Mouse (Mus musculus): Measurements from ENCODE around the gene Gcn1l1. TPM values are rescaled to one million over a fixed set of nuclear protein-coding genes. Genes with fewer than 3 reads are reported as not detected.

The Gcn1l1 gene
- polyA plus RNA-seq, 1 experiment from 2014 or later = 20.9 TPM

DNA sequence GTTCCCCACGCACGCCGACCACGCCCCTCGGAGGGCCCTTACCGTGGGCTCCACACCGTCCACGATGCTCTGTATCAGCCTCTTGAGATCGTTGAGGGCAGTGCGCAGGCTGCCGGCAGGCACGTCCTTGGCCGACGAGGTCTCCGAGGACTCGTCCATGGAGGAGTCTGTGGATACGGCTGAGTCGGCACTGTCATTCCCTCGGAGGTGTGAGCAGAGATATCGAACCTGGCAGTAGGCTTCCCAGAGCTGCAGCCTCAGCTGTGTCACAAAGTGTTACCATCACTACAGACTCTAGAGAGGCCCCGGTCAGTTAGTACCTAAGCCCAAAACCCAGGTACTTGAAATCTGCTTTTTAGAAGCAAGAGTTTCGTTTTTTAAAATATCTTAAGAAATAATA lies 97.6 kb downstream of the Gcn1l1 start:
- no peak overlapping the region for H3K4me3 ChIP-seq (ENCODE audit: low read length)
- no peaks in the 10 kb centered on the region for H3K27me3 ChIP-seq (ENCODE audit: control insufficient read depth, insufficient read depth, low read length)
- no peaks in the 10 kb centered on the region for H3K4me1 ChIP-seq (ENCODE audit: control insufficient read depth, insufficient read depth, low read length)
- no peak overlapping the region for H3K27ac ChIP-seq (ENCODE audit: low read length)
- H3K4me2 ChIP-seq (ENCODE audit: low read depth, low read length) = peak overlapping the region; percentile 37; the same call in 1 of the 2 replicates
- H3K9me3 ChIP-seq (replicated peaks; ENCODE audit: control insufficient read depth, low read length) = no peaks in the 10 kb centered on the region
- WGBS = 28% methylated on average over 22 of the region's 22 CpGs
- H3K9ac ChIP-seq (ENCODE audit: low read length) = no peak overlapping the region
- peak; percentile 52 for ATAC-seq (replicated peaks; ENCODE audit: extremely low read depth, insufficient read depth, low FRiP score)
- H3K36me3 ChIP-seq (ENCODE audit: control insufficient read depth, insufficient read depth) = no peaks in the 10 kb centered on the region

DNA sequence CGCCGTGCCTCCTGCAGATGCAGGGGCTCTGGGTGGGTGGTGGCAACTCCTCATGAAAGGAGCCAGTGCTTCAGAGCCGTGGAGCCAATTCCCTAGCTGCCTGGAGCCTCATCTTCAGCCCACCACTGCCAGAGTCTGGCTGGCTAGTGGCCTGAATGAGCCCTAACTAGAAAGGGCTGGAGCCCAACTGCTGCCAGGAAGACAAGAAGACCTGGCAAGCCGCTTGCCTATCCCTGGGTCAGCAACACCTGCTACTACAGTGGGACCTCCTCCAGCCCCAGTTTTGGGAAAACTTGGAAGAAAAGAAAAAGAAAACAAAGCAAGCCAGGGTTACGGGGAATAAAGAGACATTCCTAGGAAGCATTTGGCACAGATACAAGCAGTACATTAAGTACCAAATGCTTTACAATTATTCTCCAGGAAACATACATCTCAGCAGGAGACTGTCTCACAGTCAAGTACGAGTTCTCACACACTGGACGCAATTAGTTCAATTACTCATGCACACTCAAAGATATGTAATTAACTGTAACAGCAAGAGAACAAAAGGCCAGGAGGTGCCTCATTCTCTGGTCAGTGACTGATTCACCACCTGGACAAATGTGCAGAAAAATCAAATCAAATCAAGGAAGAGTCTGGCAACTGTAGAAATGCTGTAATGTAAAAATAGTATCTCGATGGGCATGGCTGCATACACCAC lies 101.5 kb downstream of the Gcn1l1 start:
- Histone ChIP-seq H3K9ac (ENCODE audit: low read length) (no peak overlapping the region), H3K9me3 (replicated peaks; ENCODE audit: control insufficient read depth, low read length) (no peaks in the 10 kb centered on the region), H3K4me2 (ENCODE audit: low read depth, low read length) (no peak overlapping the region), H3K27ac (ENCODE audit: low read length) (no peak overlapping the region), H3K36me3 (ENCODE audit: control insufficient read depth, insufficient read depth) (no peaks in the 10 kb centered on the region), H3K27me3 (ENCODE audit: control insufficient read depth, insufficient read depth, low read length) (no peaks in the 10 kb centered on the region), H3K4me3 (ENCODE audit: low read length) (no peak overlapping the region), H3K4me1 (ENCODE audit: control insufficient read depth, insufficient read depth, low read length) (no peaks in the 10 kb centered on the region)
- ATAC-seq (replicated peaks; ENCODE audit: extremely low read depth, insufficient read depth, low FRiP score) = no peak
- 70% methylated on average over 8 of the region's 8 CpGs for WGBS

GRCm38 (mm10) chr5:115667210-115667609 lies 102.2 kb downstream of the Gcn1l1 start:
- H3K27ac ChIP-seq (ENCODE audit: low read length) = no peak overlapping the region
- H3K36me3 ChIP-seq (ENCODE audit: control insufficient read depth, insufficient read depth) = no peaks in the 10 kb centered on the region
- ATAC-seq (replicated peaks; ENCODE audit: extremely low read depth, insufficient read depth, low FRiP score) = no peak
- H3K27me3 ChIP-seq (ENCODE audit: control insufficient read depth, insufficient read depth, low read length) = no peaks in the 10 kb centered on the region
- no peak overlapping the region for H3K9ac ChIP-seq (ENCODE audit: low read length)
- H3K4me3 ChIP-seq (ENCODE audit: low read length) = no peak overlapping the region
- H3K9me3 ChIP-seq (replicated peaks; ENCODE audit: control insufficient read depth, low read length) = no peaks in the 10 kb centered on the region
- no peaks in the 10 kb centered on the region for H3K4me1 ChIP-seq (ENCODE audit: control insufficient read depth, insufficient read depth, low read length)
- 78% methylated on average over 8 of the region's 8 CpGs for WGBS
- no peak overlapping the region for H3K4me2 ChIP-seq (ENCODE audit: low read depth, low read length)

GRCm38 (mm10) chr5:115667894-115668293 lies 102.8 kb downstream of the Gcn1l1 start:
- Histone ChIP-seq H3K27ac (ENCODE audit: low read length) (no peak overlapping the region), H3K9ac (ENCODE audit: low read length) (no peak overlapping the region), H3K4me1 (ENCODE audit: control insufficient read depth, insufficient read depth, low read length) (no peaks in the 10 kb centered on the region), H3K36me3 (ENCODE audit: control insufficient read depth, insufficient read depth) (no peaks in the 10 kb centered on the region), H3K27me3 (ENCODE audit: control insufficient read depth, insufficient read depth, low read length) (no peaks in the 10 kb centered on the region), H3K4me2 (ENCODE audit: low read depth, low read length) (no peak overlapping the region), H3K4me3 (ENCODE audit: low read length) (no peak overlapping the region), H3K9me3 (replicated peaks; ENCODE audit: control insufficient read depth, low read length) (no peaks in the 10 kb centered on the region)
- no peak for ATAC-seq (replicated peaks; ENCODE audit: extremely low read depth, insufficient read depth, low FRiP score)
- WGBS = 19% methylated on average over 7 of the region's 7 CpGs

GRCm38 (mm10) chr5:115668986-115669385 lies 103.9 kb downstream of the Gcn1l1 start:
- Histone ChIP-seq H3K4me3 (ENCODE audit: low read length) (no peak overlapping the region), H3K27ac (ENCODE audit: low read length) (no peak overlapping the region), H3K9ac (ENCODE audit: low read length) (no peak overlapping the region), H3K36me3 (ENCODE audit: control insufficient read depth, insufficient read depth) (no peaks in the 10 kb centered on the region), H3K4me1 (ENCODE audit: control insufficient read depth, insufficient read depth, low read length) (no peaks in the 10 kb centered on the region), H3K4me2 (ENCODE audit: low read depth, low read length) (no peak overlapping the region), H3K27me3 (ENCODE audit: control insufficient read depth, insufficient read depth, low read length) (no peaks in the 10 kb centered on the region), H3K9me3 (replicated peaks; ENCODE audit: control insufficient read depth, low read length) (no peaks in the 10 kb centered on the region)
- WGBS = 83% methylated on average over 12 of the region's 12 CpGs
- ATAC-seq (replicated peaks; ENCODE audit: extremely low read depth, insufficient read depth, low FRiP score) = no peak

- no peaks in the 10 kb centered on the region for H3K36me3 ChIP-seq (ENCODE audit: control insufficient read depth, insufficient read depth)
- H3K27ac ChIP-seq (ENCODE audit: low read length) = no peak overlapping the region
- ATAC-seq (replicated peaks; ENCODE audit: extremely low read depth, insufficient read depth, low FRiP score) = no peak
- H3K4me2 ChIP-seq (ENCODE audit: low read depth, low read length) = no peak overlapping the region
- no peak overlapping the region for H3K4me3 ChIP-seq (ENCODE audit: low read length)
- no peaks in the 10 kb centered on the region for H3K27me3 ChIP-seq (ENCODE audit: control insufficient read depth, insufficient read depth, low read length)
- no peaks in the 10 kb centered on the region for H3K9me3 ChIP-seq (replicated peaks; ENCODE audit: control insufficient read depth, low read length)
- no peak overlapping the region for H3K9ac ChIP-seq (ENCODE audit: low read length)
- WGBS = 79% methylated on average over 11 of the region's 11 CpGs
- H3K4me1 ChIP-seq (ENCODE audit: control insufficient read depth, insufficient read depth, low read length) = no peaks in the 10 kb centered on the region
Observed at GRCm38 (mm10) chr5:115669974-115670373, 104.9 kb downstream of the Gcn1l1 start.

GRCm38 (mm10) chr5:115670406-115670805 lies 105.4 kb downstream of the Gcn1l1 start:
- no peaks in the 10 kb centered on the region for H3K9me3 ChIP-seq (replicated peaks; ENCODE audit: control insufficient read depth, low read length)
- 34% methylated on average over 2 of the region's 2 CpGs for WGBS
- H3K4me2 ChIP-seq (ENCODE audit: low read depth, low read length) = no peak overlapping the region
- H3K4me3 ChIP-seq (ENCODE audit: low read length) = no peak overlapping the region
- no peaks in the 10 kb centered on the region for H3K36me3 ChIP-seq (ENCODE audit: control insufficient read depth, insufficient read depth)
- no peak for ATAC-seq (replicated peaks; ENCODE audit: extremely low read depth, insufficient read depth, low FRiP score)
- H3K27me3 ChIP-seq (ENCODE audit: control insufficient read depth, insufficient read depth, low read length) = no peaks in the 10 kb centered on the region
- H3K4me1 ChIP-seq (ENCODE audit: control insufficient read depth, insufficient read depth, low read length) = no peaks in the 10 kb centered on the region
- H3K9ac ChIP-seq (ENCODE audit: low read length) = no peak overlapping the region
- H3K27ac ChIP-seq (ENCODE audit: low read length) = no peak overlapping the region

DNA sequence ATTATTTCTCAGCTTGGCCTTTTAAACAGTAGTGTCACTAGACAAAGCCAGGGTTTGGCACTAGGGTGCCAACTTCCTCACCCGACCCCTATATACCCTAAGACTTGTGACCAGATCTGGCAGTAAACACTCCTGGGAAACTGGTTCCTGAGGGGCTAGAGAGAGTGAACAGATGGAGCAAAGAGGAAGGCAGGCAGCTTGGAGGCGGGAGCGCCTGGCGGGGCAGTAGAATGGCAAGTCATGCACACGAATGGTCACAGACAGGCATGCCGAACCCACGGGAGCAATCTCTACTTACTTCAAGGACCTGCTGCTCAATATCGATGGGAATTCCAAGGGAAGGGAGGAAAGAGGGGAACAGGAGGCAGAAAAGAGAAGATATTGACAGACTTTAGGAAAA lies 106.8 kb downstream of the Gcn1l1 start:
- no peak for ATAC-seq (replicated peaks; ENCODE audit: extremely low read depth, insufficient read depth, low FRiP score)
- Histone ChIP-seq H3K27ac (ENCODE audit: low read length) (no peak overlapping the region), H3K27me3 (ENCODE audit: control insufficient read depth, insufficient read depth, low read length) (no peaks in the 10 kb centered on the region), H3K4me1 (ENCODE audit: control insufficient read depth, insufficient read depth, low read length) (no peaks in the 10 kb centered on the region), H3K9me3 (replicated peaks; ENCODE audit: control insufficient read depth, low read length) (no peaks in the 10 kb centered on the region), H3K4me2 (ENCODE audit: low read depth, low read length) (no peak overlapping the region), H3K36me3 (ENCODE audit: control insufficient read depth, insufficient read depth) (no peaks in the 10 kb centered on the region), H3K9ac (ENCODE audit: low read length) (no peak overlapping the region), H3K4me3 (ENCODE audit: low read length) (no peak overlapping the region)
- WGBS = 63% methylated on average over 8 of the region's 8 CpGs
